Mouse (Mus musculus) thymus, adult 18-20 months (tissue): ENCODE data around the gene Slc34a1.
"Not testable (repeated sequence)": the region's sequence is repeated elsewhere in the genome, so short reads cannot be mapped to it uniquely, and the experiment has no call there.

Source experiments
- DNase-seq, 2 experiments: peaks; one replicate each; pipeline ENCODE4 v3.0.0; 2022; ENCODE audit warnings: mixed read lengths in 2 of 2

Gene Slc34a1

DNA sequence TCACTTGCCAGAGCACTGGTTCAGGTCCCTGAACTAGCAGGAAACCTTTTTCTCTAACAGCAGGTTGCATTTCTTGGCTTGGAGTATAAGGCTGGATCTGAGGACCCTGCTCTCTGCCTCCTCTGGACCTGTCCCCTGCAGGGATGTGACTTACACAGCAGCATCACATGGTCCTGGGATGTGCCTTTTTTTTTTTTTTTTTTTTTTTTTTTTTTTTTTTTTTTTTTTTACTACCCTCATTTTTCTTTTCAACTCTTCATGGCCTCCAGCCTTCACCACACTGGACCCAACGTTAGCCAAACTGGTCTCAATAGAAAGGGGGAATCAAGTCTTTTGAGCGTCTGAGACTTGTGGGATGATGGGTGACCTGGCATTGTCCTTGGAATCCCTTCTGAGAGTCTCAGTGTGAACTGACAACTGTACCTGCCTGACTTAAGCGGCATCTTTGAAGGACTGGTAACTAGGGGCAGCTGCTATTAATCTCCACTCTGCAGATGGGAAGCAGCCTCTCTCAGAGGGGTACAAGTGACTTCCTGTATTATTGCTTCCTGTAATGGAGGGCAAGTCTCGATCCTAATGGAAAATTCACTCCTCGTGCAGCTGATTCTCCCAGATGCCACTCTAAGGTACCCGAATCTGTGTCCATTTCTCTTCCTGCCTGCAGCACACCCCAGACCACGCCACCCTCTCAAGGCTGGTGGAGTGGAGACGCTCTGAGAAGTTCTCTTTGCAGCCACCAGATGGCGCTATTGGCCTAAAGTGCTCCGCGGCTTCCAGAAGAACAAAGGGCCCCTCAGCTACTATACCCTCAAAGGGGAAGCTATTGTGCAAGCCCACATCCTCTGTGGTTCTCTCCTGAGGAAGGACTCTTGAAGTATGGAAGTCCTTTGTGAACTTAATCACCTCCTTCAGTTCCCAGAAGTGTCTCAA lies 7.1 kb downstream of the Slc34a1 start:
- peak; percentile 69 to 79 for DNase-seq

DNA sequence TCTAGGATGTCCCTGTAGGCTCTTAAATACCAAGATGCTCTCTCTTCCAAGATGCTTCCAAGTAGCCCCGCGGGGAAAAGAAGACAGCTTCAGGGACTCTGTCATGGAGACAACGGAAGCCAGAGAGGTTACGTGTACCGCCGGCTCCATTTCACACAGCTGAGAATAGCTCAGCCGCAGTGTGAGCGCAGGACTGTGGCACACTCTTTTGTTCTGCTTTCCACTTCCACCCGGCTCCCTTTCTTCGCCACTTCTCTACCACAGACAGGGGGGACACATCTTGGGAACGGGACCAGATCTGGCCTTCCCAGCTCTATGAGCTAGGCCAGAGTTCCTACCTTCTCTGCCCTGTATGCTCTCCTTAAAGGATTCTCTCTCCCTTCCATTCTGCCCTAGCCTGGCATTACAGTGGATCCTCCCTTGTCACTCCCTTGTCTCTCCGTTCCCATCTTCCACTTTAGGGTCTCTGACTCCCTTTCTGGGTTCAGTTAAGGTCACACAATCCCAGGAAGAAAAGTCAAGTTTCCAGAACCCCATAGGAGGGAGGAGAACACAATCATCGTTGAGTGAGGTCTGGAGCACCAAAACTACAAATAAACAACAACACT lies 7.9 kb downstream of the Slc34a1 start:
- peak; percentile 54 to 63 for DNase-seq

DNA sequence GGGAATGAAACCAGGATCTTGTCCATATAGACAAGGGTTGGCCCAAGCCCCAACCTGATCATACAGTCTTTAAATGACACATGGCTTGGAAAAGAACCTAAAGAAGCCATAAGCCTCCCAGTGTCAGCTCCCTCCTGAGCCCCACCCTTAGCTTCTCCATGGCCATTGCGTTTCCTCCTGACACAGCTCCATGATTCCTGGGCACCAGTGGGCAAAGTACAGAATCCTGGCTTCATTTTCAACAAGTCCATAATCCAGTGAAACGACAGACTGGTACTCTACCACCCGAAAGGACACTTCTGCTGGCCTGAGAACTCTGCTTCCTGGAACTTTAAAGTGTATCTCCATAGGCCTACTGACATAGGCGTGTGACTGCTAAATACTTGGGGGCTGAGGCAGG lies 9.4 kb downstream of the Slc34a1 start:
- DNase-seq, result no peak

DNA sequence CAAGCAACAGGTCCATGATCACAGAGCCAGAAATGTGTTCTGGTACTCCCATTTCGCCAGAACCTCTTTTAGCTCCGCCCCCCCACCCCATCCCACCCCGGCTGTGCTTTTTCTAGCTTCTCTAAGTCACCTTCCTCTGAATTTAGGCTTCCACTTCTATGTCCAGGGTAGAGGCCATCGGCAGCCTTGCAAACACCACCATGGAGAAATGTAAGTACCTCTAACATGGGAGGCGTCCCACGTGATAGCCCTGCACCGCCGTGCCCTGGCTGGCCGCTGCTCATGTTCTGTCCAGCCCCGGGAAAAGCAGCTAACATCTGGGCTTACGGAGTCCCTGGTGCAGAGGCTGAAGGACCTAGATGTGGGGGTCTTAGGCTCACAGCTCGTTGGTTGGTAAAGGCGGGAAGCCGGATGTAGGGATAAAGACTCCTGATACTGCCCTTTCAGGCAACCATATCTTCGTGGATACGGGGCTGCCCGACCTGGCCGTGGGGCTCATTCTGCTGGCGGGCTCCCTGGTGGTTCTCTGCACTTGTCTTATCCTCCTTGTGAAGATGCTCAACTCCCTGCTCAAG lies 10.6 kb downstream of the Slc34a1 start:
- no peak for DNase-seq

DNA sequence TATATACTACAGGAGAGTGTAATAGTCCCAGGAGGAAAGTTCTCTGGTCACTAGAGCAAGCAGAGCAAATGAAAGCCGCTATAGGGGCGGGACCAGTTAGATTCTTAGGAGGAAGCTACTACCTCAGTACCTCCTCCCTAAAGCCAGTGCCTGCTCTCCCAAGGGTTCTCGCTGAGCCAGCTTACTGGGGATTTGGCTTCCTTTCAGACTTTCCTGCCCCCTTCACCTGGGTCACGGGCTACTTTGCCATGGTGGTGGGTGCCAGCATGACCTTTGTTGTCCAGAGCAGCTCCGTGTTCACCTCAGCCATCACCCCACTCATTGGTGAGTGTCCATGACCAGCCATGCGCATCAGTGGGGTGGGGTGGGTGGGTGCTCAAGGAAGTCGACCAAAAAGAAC lies 13.8 kb downstream of the Slc34a1 start:
- no peak for DNase-seq

DNA sequence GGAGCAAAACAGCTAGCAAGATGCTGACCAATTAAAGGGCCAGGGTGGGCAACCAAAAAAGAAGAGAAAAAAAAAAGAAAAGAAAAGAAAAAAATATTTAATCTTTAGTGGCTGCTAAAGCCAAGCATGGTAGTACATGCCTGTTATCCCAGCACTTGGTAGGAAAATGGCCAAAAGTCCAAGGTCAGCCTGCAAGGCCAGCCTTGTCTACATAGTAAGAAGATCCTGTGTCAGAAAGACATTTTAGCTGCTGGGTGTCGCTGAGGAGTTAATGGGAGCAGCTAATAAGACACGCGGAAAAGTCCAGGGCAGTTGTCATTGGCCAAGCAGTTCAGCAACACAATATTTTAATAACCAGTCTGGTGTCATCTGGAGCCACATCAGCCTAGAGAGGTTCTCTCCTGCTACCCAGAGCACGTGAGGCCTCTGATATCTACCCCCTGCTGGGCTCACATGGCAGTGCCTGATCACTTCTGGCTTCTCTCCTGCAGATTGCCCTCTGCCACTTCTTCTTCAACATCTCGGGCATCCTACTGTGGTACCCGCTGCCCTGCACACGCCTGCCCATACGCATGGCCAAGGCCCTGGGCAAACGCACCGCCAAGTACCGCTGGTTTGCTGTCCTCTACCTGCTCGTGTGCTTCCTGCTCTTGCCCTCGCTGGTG lies 14.8 kb downstream of the Slc34a1 start:
- DNase-seq, result no peak

DNA sequence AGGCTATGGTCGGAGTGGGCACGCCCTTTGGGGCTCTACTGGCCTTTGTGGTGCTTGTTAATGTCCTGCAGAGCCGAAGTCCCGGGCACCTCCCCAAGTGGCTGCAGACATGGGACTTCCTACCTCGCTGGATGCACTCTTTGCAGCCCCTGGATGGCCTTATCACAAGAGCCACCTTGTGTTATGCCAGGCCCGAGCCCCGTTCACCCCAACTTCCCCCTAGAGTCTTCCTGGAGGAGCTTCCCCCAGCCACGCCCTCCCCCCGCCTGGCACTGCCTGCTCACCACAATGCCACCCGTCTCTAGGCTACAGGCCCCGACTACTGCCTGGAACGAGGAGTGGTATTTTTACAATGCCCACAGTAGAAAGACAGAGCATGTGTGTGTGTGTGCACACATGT lies 15.3 kb downstream of the Slc34a1 start:
- no peak for DNase-seq

DNA sequence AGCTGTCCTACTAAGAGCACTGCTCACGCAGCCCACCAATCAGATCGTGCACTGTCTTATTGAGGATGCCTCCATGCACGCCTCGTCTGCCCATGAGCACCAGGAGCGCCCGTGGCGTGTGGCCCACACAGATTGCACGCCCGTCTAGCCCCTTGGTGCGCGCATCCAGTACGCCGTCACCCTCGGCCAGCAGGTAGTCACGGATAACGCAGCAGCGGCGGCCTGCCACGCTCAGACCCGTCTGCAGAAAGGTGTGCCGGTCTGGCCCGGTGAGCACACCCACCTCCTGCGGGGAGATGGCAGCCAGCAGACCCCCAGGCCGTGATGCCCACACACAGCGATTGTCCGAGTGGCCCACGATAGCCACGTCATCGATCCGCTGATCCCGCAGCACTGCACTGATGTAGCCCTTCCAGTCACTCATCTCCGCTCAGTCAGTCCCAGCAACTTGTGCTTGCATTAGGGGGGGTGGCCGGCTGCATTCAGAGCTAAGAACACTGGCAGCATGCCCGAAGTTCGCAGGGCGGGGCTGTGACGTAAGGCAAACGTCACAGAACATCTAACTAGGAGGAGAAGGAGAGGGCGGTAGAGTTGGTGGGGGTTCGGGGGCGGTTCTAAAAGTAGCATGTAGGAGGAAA lies 16.9 kb downstream of the Slc34a1 start, which contains the start of gene Pfn3:
Gene Pfn3 (minus strand): TSS at position 490 of the 638 bp plus-strand sequence.
- no peak for DNase-seq

DNA sequence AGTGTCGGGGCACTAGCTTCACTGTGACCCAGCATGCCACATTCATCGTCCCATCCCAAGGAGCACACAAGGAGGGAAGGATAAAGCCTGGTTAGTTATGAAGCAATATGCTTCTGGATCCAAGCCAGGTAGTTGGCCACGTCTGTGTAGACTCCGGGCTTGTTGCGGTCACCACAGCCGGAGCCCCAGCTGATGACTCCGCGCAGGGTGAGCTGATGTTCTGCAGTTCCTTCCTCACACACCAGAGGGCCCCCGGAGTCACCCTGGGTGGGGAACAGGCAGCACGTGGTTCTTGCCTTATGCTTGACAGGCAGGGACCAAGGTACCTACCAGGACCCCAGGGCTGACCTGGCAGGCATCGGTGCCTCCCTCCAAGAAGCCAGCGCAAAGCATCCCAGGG lies 20.0 kb downstream of the Slc34a1 start:
- peak; percentile 76 to 82 for DNase-seq

DNA sequence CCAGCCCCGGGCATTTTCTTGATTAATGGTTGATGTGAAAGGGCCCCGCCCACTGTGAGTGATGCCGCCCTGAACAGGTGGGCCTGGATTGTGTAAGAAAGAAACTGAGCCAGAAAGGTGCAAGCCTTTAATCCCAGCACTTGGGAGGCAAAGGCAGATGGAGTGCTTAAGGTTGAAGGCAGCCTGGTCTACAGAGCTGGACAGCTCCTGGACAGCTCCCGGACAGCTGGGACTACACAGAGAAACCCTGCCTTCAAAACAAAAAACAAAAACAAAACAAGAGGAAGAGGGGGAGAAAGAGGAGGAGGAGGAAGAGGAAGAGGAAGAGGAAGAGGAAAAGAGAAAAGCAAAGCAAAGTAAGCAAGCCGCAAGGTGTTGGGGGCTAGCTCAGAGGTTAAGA lies 21.2 kb downstream of the Slc34a1 start:
- no peak for DNase-seq

DNA sequence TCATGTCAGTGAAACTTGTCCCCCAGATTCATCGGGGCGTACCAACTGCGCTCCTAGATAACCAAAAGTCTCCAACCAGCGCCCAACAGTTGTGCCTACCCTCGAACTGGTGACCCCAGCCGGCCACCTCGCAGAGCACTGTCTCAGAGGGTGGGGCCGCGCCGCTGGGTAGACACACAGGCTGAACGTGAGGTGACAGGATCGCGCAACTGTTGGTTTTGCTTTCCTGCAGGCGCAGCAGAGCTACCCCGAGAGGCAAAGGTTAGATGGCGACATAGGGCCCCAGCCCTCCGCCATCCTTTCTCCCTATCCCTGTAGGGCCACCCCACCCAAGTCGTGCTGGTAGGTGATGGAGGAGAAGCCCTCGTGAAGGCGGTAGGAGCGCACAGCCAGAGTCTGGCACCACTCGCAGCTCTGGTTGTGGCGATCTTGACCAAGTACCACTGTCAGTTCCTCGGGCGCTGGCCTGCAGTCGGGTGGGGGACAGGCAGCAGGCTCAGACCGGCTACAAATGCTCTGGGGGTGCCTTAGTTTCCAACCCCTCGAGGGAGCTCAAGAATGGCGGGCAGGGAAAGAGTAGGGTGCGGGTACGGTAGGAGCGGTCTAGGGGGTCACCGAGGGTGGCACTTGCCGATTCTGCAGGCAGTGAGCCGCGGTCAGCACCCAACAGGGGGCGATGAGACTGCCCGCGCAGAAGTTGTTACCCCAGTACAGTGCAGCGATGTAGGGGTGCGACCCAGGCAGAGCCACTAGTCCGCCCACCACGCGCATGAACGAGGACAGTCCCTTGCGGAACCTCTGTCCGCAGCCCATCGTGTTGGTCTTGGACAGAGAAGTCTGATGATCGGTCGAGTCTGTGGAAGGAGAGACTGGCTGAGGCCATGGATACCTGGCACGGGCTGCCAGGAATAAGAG lies 22.3 kb downstream of the Slc34a1 start:
- DNase-seq, result peak in 1 of 2 experiments; percentile 31

DNA sequence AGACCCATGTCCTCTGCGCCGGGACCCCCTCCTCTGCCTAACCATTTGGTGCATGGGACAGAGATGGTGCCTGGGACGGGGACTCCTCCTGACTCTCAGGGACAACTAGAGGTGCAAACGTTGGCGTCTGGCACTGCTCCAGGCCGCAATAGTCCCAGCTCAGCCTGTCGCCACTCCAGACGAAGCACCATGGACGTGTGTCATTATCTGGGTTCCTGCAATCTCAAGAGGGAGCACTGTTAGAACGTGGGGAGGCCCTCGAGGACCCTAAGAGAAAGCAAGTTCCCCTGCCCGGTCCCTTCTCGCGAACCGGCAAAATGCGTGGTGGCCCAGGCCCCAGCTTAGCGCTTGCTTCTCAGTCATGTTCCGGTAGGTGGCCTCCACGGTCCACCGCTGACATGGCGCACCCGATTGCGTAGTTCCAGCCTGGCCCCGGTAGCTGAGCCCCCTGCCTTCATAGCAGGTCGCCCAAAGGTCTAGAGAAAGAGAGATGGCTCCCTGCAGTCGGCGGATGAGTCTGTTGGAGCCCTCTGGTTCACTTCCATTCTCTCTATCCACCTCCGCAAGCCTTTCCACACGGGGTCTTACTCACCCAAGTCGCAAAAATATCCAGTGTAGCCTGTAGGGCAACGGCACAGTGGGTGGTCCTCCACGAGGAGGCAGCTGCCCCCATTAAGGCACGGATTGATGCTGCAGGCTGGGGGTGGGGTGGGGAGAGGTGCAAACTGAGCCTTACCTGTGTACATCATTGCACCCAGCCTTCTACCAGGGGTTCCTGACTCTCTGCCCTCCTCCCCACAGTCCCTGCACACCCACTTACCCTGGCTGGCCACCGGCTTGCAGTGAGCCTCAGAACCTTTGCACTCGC lies 23.2 kb downstream of the Slc34a1 start:
- DNase-seq, result peak; percentile 71 to 75

DNA sequence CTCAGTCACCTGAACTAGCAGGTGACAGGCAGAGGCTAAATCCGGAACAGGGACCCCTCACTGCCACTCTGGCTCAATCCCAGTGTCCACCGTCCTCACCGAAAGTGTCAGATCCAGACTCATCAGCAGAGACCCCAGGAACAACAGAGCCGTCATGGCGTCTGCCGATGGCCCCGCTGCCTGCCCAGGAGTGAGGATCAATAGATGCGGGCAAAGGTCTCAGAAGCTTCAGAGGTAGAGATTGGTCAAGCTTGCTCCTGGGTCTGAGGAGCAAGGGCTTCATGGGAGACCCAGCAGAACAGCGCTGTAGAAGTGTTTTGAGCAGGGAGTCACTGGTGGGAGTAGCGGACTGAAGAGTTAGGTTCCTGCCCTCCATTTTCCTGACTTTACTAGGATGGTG lies 28.6 kb downstream of the Slc34a1 start, which contains the start of gene F12:
Gene F12 (minus strand): TSS at position 181 of the 400 bp plus-strand sequence.
- DNase-seq, result no peak

DNA sequence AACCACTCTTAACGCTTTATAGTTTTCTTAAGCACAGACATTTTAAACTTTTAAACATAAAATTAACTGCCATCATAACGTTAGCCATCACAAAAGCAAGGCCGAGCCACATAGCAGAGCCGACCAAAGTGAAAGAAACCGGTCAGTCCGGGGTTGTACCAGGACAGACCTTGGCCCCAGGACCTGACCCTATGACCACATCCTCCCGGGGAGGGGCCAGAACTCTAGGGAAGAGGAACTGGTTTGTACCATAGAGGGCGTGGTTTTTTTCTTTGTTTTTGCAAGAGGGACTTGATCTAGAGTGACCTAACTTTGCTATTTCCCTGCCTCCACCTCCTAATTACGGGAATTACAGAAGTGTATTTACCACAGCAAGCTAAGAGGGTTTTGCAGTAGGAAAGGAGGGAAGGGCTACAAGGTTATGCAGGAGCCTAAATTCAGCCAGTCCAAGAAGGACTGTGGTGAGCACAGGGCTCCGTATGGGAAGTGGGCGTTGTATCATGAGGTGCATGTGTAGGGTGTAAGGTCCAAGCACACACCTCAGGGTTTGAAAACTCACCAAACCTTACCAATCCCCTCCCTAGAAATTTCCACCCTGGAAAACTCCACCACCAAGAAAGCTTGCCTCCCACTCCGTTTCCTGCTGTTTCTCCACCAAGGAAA lies 31.4 kb downstream of the Slc34a1 start:
- peak in 1 of 2 experiments; percentile 38 for DNase-seq

DNA sequence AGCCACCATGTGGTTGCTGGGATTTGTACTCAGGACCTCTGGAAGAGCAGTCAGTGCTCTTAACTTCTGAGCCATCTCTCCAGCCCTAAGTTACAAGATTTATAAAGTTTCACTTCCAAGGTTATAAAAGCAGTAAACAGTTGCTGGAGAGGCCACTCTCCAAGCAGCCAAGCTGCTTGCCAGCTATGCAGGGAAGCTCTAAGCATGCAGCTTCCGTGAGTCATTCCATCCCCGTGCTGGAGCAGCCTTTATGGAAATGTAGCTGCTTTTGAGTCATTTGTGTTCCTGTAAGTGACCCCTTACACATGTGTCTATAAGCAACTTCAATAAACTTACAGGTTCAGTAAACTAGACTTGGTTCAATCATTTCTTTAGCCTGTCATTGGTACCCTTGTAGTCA lies 32.6 kb downstream of the Slc34a1 start:
- DNase-seq, result no peak

DNA sequence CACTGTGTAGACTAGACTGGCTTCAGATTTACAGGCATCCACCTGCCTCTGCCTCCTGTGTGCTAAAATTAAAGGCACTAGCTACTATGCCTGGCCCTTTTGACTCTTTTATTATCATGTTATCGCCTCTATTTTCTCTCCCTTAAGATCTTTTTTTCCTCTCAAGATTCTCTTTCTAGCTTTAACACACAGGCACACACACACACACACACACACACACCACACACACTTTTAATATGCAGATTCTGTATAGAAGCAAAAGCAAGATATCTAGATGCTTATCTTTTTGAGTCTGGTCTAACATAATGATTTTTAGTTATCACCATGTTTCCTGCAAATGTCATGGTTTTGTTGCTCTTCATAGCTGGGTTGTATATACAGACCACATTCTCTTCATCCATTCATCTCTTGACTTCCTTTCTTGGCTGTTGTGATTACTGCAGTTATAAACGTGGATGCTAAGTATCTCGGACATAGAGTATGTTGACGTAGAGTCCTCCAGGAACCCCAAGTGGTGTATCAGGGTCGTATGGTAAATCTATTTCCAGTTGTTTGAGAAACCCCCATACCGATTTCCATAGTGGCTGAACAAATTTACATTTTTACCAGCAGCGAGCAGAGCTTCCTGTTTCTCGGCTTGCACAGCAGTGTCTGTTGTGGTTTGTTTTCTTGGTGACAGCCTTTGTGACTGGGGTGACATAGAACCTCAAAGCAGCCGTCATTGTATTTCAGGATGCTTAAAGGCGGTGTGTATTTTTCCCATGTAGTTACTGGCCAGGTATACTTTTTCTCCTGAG lies 34.1 kb downstream of the Slc34a1 start:
- DNase-seq, result peak in 1 of 2 experiments; percentile 78

DNA sequence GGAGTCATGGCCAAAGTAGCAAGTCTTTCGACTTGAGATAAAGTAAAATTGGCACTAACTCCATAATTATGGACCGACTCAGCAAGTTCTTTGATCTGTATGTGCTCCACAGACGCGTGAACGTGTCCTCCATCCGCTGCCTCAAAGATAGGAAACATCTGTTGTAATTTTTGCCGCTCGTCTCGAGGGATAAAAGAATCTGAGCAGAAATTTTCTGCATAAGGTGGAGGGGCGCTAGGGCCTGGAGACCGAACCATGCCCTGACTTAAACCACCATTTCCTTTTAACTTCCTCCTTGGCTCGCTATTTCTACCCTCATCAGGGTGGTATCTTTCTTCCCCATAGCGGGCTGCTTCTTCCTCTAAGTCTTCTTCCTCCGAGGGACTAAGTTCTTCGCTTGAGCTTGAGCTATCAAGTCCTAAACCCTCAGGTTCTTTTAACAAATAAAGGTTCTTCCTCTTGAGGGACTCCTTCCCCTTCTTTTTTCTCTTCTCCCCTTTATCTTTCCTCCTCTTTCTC lies 39.2 kb downstream of the Slc34a1 start:
- DNase-seq, result not testable (repeated sequence)

DNA sequence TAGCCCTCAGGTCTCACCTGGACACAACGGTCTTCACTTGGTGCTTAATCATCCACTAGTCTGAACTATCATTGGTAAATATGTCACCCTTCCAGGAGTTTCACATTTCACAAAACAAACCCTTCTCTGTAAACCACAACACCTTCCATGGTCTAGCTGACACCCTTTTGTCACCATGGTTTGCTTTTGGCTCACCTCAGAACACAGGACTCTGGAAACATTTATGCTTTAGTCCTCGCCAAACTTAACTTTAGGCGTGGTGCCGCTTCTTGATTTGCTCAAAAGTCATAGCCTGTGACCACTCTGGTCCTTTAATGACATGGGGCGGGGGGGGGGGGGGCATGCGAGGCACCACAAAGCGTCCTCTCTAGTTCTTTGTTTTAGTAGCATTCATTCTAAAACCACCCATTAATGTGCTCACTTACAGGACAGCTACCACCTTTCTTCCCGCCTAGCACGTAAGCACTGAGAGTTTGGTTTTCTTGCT lies 45.9 kb downstream of the Slc34a1 start:
- no peak for DNase-seq
